Mouse (Mus musculus) kidney, postnatal 10 days (tissue): ENCODE results near the gene Neurod6.

Experiments
- DNase-seq: peaks from one replicate; pipeline ENCODE4 v3.0.0; 2021; ENCODE audit warnings: mixed read lengths

Gene Neurod6

GRCm38 (mm10) chr6:55646824-55647560, 34.1 kb downstream of the Neurod6 start:
- no peak for DNase-seq

DNA sequence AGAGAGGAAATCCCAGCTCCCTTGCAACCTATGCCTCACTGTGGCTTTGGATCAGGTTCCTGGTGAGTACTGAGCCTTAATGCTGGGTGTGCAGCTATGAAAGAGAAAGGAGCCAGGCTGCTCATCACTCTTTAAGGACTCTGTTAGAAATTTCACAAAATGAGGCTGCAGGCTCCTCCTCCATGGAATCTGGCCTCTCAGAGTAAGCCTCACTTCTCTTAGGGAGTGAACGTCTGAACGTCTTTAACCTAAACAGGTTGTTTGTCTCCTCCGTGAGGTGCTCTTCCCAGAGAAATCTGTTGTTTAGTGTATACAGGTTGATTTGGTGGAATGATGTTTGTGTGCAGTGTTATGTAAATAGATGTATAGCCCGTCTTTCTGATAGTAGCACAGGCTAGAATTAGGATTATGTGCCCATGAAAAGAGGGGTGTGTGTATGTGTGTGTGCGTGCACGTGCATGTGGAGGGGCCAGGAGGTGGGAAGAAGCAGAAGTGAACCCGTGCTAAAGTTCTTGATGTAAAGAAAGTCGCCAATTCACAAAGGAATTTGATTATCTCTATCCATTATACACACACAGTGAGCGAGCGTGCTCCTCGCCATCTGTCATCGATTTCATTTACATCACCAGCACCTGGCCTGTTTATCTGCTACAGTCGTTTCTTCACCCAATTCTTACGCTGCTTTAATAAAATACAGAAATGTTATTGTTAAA, 34.8 kb downstream of the Neurod6 start:
- DNase-seq = no peak

DNA sequence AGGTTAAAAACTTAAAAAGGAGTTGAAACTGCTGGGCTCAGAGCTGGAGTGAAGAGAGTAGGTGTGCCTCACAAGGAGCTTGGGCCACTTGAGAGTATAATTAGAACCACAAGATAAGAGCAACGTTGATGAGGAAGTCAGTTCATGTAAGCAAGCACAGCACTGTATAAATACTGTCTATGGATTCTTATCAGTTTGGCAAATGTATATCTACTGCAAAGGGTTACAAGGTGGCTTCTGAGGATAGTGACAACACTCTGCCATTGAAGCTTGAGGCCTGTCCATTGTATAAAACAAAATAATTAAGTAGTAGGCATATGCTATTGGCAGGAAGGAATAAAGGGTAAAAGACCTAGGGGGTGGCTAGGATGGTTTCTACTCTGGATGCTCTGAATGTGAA, 46.4 kb downstream of the Neurod6 start:
- no peak for DNase-seq
